Mouse (Mus musculus) mouse embryonic stem cell (cell line): Measurements from ENCODE around the gene Rgs7bp.

Experiments
- in situ Hi-C, 2 experiments: fragments of 300-500 bp; cut with MboI; formaldehyde crosslinking; loops; 1 replicate in 1 of 2; 3 replicates in 1 of 2; pipeline ENCODE4 v1.14.3; 2019 to 2020; ENCODE audit warnings: low sequenced_read_pairs in 2 of 2, low pct_unique_long_range_greater_than_20kb in 1 of 2, mixed read lengths in 1 of 2; ENCODE audit not compliant: unreplicated experiment in 1 of 2

Rgs7bp gene

DNA sequence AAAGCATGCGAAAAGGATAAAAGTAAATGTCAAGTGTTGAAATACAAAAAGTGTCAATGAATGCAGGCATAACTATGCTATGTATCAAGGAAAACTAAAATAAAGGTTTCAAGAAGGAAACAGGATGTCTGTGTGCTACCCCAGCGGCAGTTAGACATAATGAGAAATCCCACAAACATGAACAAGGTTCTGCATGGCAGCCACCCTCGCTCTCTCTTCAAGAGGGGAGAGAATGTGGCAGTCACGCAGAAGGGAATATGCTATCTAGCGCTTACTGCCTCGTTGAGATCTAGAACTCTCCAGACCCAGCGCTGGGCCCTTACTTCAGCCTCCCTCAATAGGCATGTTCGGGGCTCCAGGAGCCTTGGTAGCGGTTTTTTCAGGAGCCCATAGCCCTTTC, 38.2 kb downstream of the Rgs7bp start:
- in situ Hi-C loops = no loop called here

- in situ Hi-C loops = no loop called here
Measured at GRCm38 (mm10) chr13:105015710-105016404, 38.9 kb downstream of the Rgs7bp start.

GRCm38 (mm10) chr13:105011300-105011699, 43.4 kb downstream of the Rgs7bp start:
- in situ Hi-C loops = no loop called here

GRCm38 (mm10) chr13:105008891-105009290, 45.8 kb downstream of the Rgs7bp start:
- in situ Hi-C loops = no loop called here

DNA sequence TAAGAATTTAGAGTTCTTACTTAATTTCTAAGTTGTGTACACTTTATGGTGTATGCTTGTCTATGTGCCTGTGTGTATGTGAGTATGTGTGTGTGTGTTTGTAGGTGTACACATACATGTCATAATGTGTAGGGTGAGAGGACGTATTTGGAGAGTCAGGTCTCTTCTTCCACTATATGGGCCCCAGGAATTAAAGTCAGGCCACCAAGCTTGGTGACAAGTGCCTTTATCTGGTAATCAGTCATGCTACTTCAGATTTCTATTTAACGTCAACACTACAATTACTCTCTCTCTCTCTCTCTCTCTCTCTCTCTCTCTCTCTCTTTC, 51.9 kb downstream of the Rgs7bp start:
- in situ Hi-C loops = no loop called here

- in situ Hi-C loops = no loop called here
Measured at GRCm38 (mm10) chr13:105002132-105002830, 52.4 kb downstream of the Rgs7bp start.

GRCm38 (mm10) chr13:105001714-105002113, 53.0 kb downstream of the Rgs7bp start:
- in situ Hi-C loops = no loop called here

GRCm38 (mm10) chr13:104988811-104989258, 65.9 kb downstream of the Rgs7bp start:
- in situ Hi-C loops = no loop called here

DNA sequence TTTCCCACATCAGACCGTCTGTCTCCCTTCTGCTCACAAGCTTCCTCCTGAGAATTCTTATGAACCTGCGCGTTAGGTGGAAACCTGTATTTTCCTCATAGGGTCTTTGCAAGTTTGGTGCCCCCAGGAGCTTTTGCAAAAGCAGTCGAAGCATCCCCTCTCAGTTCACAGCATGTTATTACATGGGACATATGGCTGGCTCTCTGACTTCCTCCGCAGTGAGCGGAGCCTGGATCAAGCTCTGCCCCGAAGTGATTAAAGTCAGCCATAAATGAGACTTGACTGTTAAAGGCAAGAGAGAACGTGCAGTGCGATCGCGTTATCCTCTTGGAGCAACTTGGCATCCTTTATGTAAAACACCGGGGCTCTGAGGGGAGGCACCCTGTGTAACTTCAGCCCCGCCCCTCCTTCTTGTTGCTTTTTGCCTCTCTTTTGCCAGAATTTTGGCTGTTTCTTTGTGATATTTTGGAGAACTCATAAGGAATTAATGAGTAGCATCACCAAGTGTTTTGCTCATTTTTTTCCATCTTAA, 66.7 kb downstream of the Rgs7bp start:
- in situ Hi-C loops = no loop called here

DNA sequence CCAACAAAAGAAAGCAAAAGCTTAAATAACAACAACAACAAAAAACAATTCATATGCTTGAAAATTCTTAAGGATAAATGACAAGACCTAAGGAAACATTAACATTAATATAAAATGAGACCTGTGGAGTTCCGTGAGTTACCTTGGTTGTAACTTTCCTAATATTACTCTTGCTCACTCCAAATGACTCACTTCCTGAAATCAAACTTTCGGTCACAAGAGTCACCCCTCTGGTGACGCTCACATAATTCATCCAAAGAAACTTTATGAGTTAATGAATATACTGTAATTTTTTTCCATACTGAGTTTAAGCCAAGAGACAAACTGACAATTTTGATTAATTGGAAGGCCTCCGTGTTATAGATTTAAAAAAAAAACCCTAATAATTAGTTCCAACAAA, 69.0 kb downstream of the Rgs7bp start:
- in situ Hi-C loops = no loop called here

- in situ Hi-C loops = no loop called here
Measured at GRCm38 (mm10) chr13:104983989-104984388, 70.7 kb downstream of the Rgs7bp start.

- in situ Hi-C loops = no loop called here
Measured at GRCm38 (mm10) chr13:104982781-104983353, 71.9 kb downstream of the Rgs7bp start.

- in situ Hi-C loops = no loop called here
Measured at GRCm38 (mm10) chr13:104978176-104978575, 76.6 kb downstream of the Rgs7bp start.

DNA sequence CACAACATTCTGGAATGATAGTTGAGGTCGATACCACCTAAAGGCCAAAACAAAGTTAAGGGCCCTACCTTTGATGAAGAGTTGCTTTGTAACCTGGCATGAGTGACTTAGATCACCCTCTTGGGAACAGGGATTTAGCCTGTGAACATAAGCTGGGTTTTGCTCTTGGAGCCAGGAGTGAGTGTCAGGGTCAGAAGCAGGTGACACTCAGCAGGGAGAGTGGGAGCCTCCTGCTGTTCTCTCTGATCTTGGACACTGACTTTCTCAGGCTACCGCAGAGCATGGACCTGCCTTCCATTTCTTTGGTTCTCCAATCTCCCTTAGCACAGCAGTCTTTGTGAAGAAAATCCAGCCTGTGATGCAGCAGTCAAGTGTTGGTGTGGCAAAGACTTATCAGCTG, 87.2 kb downstream of the Rgs7bp start:
- in situ Hi-C loops = no loop called here

DNA sequence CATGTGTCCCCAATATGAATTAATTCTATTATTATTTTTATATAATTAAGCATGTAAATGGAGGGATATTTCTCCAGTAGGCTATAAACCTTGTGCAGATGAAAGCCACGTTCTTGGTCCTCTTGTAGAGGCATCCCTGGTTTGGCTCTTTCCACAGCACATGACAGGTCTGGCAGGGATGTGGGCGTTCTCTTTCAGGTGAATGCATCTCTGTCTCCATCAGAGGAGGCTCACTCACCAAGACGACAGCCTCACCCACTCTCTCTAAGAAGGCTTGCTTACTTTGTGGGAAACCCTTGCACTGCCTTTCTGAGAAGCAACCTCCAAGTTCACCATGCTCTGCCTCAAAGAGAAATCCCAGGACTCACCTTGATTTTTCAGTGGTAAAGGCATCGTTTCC, 91.0 kb downstream of the Rgs7bp start:
- in situ Hi-C loops = no loop called here

- in situ Hi-C loops = no loop called here
Measured at GRCm38 (mm10) chr13:104962716-104963411, 91.9 kb downstream of the Rgs7bp start.

DNA sequence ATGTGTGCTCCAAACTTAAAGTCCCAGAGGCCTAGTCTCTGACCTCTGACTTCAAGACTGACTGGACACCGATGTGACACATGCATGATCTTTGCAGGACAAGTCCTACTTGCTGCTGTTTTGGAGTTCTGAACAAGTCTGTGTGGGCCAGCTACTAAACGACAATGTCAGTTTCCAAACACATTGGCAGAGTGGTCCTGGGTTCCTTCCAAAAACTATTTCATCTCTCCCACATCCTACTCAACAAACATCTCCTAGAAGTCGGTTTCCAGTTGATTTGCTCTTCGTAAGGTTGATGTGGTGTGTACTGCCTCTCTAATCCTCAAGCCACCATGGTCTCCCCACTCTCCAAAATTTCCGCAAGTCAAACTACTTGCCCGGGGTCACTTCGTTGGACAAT, 92.6 kb downstream of the Rgs7bp start:
- in situ Hi-C loops = no loop called here

DNA sequence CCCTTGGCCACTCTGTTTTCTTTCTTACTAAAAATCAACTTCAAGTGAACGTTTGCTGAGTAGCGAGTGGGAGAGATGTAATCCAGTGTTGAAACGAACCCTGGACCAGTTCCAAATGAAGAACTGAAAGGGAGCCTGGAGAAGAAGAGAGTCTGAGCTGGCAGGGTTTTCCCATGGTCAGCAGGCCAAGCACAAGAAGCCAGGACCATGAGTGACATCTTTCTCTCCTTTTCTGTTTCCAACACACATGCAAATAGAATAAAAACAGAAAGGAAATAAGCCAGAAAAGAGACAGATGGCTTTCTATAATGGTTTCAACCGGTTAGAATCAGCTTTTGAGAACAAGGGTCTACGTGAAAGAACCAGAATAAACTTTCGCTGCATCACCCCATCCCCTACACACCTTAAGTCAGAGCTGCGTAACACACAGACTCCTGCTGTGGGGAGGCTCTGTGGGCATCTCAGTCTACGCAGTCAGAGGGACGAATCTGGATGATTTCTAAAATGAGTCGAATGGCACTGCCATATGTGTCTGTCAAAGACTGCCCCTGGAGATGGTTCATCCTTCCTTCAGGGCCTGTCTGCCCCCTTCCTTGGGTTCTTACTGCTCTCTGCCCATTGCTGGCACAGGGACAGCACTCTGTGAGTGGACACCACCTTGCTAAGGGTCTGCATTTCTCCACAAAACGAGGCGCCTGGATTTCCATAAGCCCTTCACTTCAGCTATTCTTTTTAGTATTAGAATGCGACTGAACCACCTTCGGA, 93.6 kb downstream of the Rgs7bp start:
- in situ Hi-C loops = no loop called here
